Mouse (Mus musculus) forebrain, embryonic 16.5 days (tissue): ENCODE measurements around the gene Cep170b. TPM values are rescaled to one million over a fixed set of nuclear protein-coding genes. Genes with fewer than 3 reads are reported as not detected.

ENCODE experiments used
- ATAC-seq: fragments of 200-750 bp; cut with Nextera tagmentation; 2 replicates; pipeline ENCODE4 v1.8.0; 2017; ENCODE audit warnings: mild to moderate bottlenecking, moderate library complexity
- H3K27ac ChIP-seq: fragments of 300-500 bp; sonication (generic); 2 replicates; pipeline ENCODE4 v1.5.1; 2014; ENCODE audit warnings: low read length, control low read depth
- H3K27me3 ChIP-seq: fragments of 300-500 bp; sonication (generic); replicated peaks from 2 replicates; pipeline ENCODE4 v1.6.1; 2014; ENCODE audit warnings: low read length; ENCODE audit not compliant: control insufficient read depth, insufficient read depth
- H3K36me3 ChIP-seq: fragments of 300-500 bp; sonication (generic); 2 replicates; pipeline ENCODE4 v1.6.1; 2014; ENCODE audit not compliant: control insufficient read depth, insufficient read depth
- H3K4me1 ChIP-seq: fragments of 300-500 bp; sonication (generic); replicated peaks from 2 replicates; pipeline ENCODE4 v1.6.1; 2014; ENCODE audit warnings: low read length; ENCODE audit not compliant: control insufficient read depth, insufficient read depth
- H3K4me2 ChIP-seq: fragments of 300-500 bp; sonication (generic); 2 replicates; pipeline ENCODE4 v1.6.1; 2014; ENCODE audit warnings: mild to moderate bottlenecking, low read length, control low read depth
- H3K4me3 ChIP-seq: fragments of 300-500 bp; sonication (generic); replicated peaks from 2 replicates; pipeline ENCODE4 v1.5.1; 2014; ENCODE audit warnings: mild to moderate bottlenecking, low read length, control low read depth
- H3K9ac ChIP-seq: fragments of 300-500 bp; sonication (generic); replicated peaks from 2 replicates; pipeline ENCODE4 v1.6.1; 2014; ENCODE audit warnings: low read depth, low read length, control low read depth
- H3K9me3 ChIP-seq: fragments of 300-500 bp; sonication (generic); 2 replicates; pipeline ENCODE4 v1.6.1; 2016; ENCODE audit warnings: low read length; ENCODE audit not compliant: control insufficient read depth
- WGBS: fragments of 180-500 bp; shearing (Covaris S2); extraction: QIAGEN DNeasy Blood & Tissue Kit; methylation state at CpG from one replicate; pipeline ENCODE4 v1.1.7; 2014; 5-methylcytosine and 5-hydroxymethylcytosine counted together
- polyA plus RNA-seq: library from polyadenylated mRNA; unstranded; fragments of >200 nt; fragmentation: Nextera tagmentation; extraction: Ambion mirVana; gene quantifications from 2 replicates; pipeline ENCODE4 v1.2.1, GENCODE M21; 2015

Cep170b gene
- polyA plus RNA-seq, 1 experiment from 2014 or later: 22.9 TPM

DNA sequence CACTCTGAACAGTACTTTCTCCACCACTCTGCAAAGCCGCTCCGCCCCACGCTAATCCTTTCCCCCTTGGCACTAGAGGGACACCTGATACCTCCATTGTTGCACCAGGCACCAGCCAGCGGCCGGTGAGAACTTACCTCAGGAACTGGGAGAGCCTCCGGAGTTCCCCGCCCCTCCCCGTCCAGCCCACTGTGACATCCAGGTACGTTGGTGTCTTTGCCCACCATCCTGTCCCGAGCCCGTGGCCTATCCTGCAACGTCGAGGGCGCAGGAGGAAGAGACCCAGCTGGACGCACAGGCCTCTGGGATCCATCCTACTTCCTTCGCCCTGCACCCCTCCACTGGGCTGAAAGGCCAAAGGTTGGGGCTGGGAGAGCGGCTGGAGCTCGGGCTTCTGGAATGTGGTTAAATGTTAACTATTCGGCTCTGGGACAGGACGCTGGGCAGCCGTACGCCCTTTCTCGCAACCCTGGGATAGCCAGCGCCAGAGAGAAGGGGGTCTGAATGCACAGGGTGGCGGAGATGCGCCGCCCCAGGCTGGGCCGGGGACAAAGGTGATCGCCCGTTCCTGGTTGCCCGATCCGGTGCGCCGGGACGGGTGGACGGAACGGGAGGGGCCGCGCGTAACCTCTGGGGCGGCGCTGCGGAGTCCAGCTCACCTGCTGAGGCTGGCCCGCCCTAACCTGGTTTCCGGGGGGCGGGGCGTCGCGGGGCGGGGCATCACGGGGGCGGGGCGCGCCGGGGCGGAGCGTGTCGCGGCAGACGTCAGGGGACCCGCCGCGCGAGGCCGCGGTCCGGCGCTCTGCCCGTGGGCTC lies 1.4 kb downstream of the Cep170b start:
- 3% methylated on average over 49 of the region's 69 CpGs for WGBS
- Histone ChIP-seq H3K27me3 (no peaks in the 10 kb centered on the region), H3K36me3 (no peaks in the 10 kb centered on the region; the same call in 1 of the 2 replicates), H3K4me2 (peak overlapping the region; percentile 69), H3K4me1 (peaks cover 32% of the 10 kb centered on the region), H3K4me3 (peak overlapping the region; percentile 78), H3K9ac (peak overlapping the region; percentile 84), H3K9me3 (no peaks in the 10 kb centered on the region), H3K27ac (no peak overlapping the region)
- ATAC-seq: peak; percentile 54

DNA sequence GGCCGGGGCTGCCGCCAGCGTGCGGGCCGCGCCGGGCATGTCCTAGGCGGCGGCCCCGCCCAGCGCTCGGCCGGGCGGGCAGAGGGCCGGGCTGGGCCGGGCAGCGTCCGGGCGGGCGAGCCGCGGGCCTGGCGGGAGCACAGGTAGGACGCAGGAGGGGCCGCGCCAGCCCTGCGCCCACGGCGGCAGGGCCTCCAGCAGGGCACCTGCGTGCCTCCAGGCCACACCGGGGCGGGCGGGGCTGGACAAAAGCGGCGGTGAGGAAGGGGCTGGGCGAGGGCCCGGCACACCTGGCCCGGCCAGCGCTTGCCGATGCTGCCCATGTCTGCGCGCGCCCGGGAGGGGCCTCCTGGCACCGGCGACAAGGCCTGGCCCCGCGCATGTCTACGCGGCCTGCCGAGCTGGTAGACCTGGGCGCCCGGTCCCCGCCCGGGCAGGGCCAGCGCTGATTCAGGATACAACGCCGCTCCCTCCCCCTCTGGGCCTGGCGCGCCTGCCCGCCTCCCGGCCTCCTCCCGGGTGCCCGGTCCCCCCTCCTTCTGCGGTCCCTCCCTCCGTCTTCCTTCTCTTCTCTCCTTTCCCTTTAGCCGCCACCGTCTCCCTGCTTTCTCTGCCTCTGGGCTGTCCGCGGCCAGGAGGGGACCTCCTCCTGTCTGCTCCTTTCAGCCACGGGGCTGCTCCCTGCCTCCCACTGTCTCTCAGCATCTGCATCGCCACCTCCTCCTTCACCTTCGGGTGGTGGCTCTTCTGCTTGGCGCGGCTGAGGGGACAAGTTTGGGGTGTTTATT lies 2.2 kb downstream of the Cep170b start:
- Histone ChIP-seq H3K36me3 (no peaks in the 10 kb centered on the region; the same call in 1 of the 2 replicates), H3K4me2 (peak overlapping the region; percentile 69), H3K4me3 (peak overlapping the region; percentile 78), H3K4me1 (peaks cover 35% of the 10 kb centered on the region), H3K9ac (peak overlapping the region; percentile 84), H3K27ac (no peak overlapping the region), H3K27me3 (no peaks in the 10 kb centered on the region), H3K9me3 (no peaks in the 10 kb centered on the region)
- peak; percentile 51 for ATAC-seq
- under 1% methylated on average over 72 of the region's 75 CpGs for WGBS

DNA sequence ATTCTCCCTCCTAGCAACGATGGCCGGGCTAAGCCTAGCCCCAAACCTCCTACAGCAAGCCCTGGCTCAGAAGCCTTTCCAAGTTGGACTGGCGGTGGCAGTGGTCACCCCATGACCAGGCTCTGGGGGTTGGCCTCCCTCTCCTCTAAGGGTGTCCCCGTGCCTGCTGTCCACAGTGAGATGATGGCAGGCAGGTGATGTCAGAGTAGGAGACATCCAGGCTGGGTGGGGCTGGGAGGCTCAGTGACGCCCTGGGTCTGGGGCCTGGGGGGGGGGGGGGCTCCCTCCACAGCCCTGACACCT lies 2.7 kb downstream of the Cep170b start:
- peak overlapping the region; percentile 69 for H3K4me2 ChIP-seq
- 4% methylated on average over 5 of the region's 5 CpGs for WGBS
- peaks cover 37% of the 10 kb centered on the region for H3K4me1 ChIP-seq
- H3K9me3 ChIP-seq: no peaks in the 10 kb centered on the region
- H3K36me3 ChIP-seq: no peaks in the 10 kb centered on the region; the same call in 1 of the 2 replicates
- H3K4me3 ChIP-seq: peak overlapping the region; percentile 78
- no peak overlapping the region for H3K27ac ChIP-seq
- H3K9ac ChIP-seq: peak overlapping the region; percentile 84
- peak; percentile 7 for ATAC-seq
- no peaks in the 10 kb centered on the region for H3K27me3 ChIP-seq

DNA sequence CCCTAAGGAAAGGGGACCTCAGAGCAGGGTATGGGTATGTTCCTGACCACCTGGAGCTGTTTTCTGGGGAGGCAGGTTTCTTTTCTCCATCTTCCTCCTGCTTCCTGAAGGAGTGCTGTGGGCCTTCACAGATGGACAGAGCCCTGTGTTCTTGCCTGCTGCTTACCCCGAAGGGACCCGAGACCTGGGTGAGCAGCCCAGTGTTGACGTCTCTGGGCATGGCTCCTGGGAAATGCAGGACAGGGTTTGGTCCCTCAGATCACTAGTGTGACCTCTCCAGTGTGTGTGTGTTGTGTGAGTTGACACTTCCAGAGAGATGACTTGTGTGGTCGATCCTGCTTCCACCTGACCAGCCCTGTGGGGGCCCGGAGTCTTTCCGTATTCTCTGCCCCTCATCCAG lies 3.2 kb downstream of the Cep170b start:
- no peaks in the 10 kb centered on the region for H3K9me3 ChIP-seq
- ATAC-seq: no peak
- H3K9ac ChIP-seq: peak overlapping the region; percentile 84
- H3K4me2 ChIP-seq: peak overlapping the region; percentile 69
- H3K27ac ChIP-seq: no peak overlapping the region
- WGBS: 93% methylated on average over 6 of the region's 6 CpGs
- peaks cover 37% of the 10 kb centered on the region for H3K4me1 ChIP-seq
- H3K27me3 ChIP-seq: no peaks in the 10 kb centered on the region
- H3K36me3 ChIP-seq: no peaks in the 10 kb centered on the region; the same call in 1 of the 2 replicates
- peak overlapping the region; percentile 78 for H3K4me3 ChIP-seq

DNA sequence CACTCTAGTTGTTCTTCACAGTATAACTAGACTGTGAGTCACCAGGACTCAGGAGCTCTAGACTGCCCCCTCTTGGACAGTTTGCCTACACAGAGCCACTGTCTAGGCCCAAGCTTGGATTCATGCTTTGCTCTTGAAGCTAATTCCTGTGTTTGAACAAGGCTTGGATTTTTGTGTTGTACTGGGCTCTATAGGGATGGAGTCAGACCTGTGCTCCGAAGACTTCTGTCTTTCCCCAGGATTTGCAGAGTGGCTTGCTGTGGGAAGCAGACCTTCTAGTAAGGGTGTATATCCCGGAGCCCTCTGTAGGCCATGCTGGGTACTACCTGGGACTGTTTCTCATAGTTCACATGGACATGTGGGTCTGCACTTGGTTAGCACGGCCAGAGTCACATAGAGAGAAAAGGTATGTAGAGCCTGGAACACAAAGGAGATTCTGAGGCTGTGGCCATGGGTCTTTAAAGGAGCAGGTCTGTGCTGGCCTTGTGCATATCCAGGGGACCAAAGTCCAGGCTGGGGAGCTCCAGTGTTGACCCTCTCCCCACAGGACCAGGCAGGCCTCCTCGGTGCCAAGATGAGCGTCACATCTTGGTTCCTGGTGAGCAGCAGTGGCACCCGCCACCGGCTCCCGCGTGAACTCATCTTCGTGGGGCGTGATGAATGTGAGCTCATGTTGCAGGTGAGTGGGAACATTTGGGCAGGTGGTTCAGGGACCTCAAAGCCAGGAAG lies 4.0 kb downstream of the Cep170b start:
- peaks cover 37% of the 10 kb centered on the region for H3K4me1 ChIP-seq
- WGBS: 81% methylated on average over 11 of the region's 11 CpGs
- H3K27me3 ChIP-seq: no peaks in the 10 kb centered on the region
- H3K4me3 ChIP-seq: no peak overlapping the region
- no peak overlapping the region for H3K4me2 ChIP-seq
- H3K27ac ChIP-seq: no peak overlapping the region
- no peaks in the 10 kb centered on the region; the same call in 1 of the 2 replicates for H3K36me3 ChIP-seq
- no peaks in the 10 kb centered on the region for H3K9me3 ChIP-seq
- peak; percentile 24; the same call in 1 of the 2 replicates for ATAC-seq
- no peak overlapping the region for H3K9ac ChIP-seq

DNA sequence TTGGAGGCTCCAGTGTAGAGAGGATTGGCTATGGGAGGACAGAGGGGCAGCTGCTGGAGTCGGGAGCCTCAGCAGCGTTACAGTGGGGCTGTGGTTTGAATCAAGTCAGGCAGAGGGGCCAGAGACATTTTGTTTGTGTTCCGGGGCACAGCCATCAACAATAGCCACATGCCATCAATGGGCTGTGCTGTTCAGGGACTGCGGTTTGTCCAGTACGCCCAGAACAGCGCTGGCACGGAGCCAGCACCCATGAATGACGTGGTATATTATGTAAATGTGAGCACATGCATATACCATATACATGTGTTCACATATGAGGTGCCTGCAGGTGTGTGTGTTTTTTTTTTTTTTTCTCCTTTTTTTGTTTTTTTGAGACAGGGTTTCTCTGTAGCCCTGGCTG lies 7.5 kb downstream of the Cep170b start:
- no peak overlapping the region for H3K4me2 ChIP-seq
- ATAC-seq: no peak
- 52% methylated on average over 8 of the region's 8 CpGs for WGBS
- H3K9ac ChIP-seq: no peak overlapping the region
- H3K9me3 ChIP-seq: no peaks in the 10 kb centered on the region
- no peak overlapping the region for H3K4me3 ChIP-seq
- no peak overlapping the region for H3K27ac ChIP-seq
- H3K4me1 ChIP-seq: peaks cover 35% of the 10 kb centered on the region
- no peaks in the 10 kb centered on the region for H3K27me3 ChIP-seq
- H3K36me3 ChIP-seq: peaks cover 13% of the 10 kb centered on the region

DNA sequence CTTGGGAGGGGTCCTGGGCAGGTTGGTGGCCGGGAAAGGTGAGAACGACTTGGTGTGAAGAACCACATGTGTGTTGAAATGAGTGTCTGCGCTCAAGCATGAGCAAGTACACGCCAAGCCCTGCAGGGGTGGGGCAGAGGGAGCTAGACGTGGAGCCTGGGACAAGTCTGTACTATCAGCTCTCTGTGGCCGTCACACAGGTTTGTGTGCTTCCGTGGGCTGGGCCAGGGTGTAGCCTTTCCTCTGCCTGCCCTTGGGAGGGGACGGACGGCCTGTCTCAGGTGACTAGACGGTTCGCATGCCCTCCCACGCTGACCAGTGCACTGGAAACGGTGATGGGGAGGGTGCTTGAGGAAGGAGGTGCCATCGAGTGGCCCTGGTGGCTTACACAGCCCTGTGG lies 10.6 kb downstream of the Cep170b start:
- Histone ChIP-seq H3K36me3 (peaks cover 21% of the 10 kb centered on the region), H3K4me2 (no peak overlapping the region), H3K27me3 (no peaks in the 10 kb centered on the region), H3K4me1 (peaks cover 11% of the 10 kb centered on the region), H3K9me3 (no peaks in the 10 kb centered on the region), H3K4me3 (no peak overlapping the region), H3K27ac (no peak overlapping the region), H3K9ac (no peak overlapping the region)
- WGBS: 90% methylated on average over 14 of the region's 14 CpGs
- ATAC-seq: no peak

DNA sequence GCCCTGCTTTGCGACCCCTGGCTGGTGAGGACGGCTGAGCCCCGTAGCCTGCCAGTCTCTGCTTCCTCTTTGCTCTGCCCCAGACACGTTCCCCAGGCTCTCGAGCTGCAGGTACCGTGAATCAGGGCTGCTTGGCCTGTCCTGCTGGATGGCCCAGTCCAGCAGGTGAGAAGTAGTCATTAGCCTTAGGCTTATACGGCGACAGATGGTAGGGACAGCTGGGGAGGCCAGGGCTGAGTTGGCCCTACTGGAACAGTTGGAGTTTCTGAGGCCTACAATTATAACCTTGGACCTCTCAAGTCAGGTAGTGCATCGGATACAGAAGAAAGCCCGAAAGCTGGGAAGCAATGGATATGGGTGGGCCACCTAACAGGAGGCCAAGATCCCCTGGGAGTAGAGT lies 12.3 kb downstream of the Cep170b start:
- Histone ChIP-seq H3K4me3 (no peak overlapping the region), H3K9me3 (no peaks in the 10 kb centered on the region), H3K27ac (no peak overlapping the region), H3K4me2 (no peak overlapping the region), H3K9ac (no peak overlapping the region), H3K36me3 (peaks cover 24% of the 10 kb centered on the region), H3K27me3 (no peaks in the 10 kb centered on the region), H3K4me1 (0 out of 2 replicates have a peak, but pooled peaks cover under 1% of the 10 kb centered on the region)
- no peak for ATAC-seq
- WGBS: 90% methylated on average over 10 of the region's 10 CpGs
